Mouse (Mus musculus) erythroblast, embryonic 14.5 days (primary cell): Measurements from ENCODE around the gene Gas7.

Experiments
- GATA1 ChIP-seq: IDR thresholded peaks from 2 replicates; pipeline ENCODE4 v1.6.1; 2012; ENCODE audit warnings: low read length, inconsistent platforms, mixed read lengths
- TAL1 ChIP-seq: IDR thresholded peaks from 3 replicates; pipeline ENCODE4 v1.6.1; 2012; ENCODE audit warnings: low read length, inconsistent platforms, mixed read lengths

DNA sequence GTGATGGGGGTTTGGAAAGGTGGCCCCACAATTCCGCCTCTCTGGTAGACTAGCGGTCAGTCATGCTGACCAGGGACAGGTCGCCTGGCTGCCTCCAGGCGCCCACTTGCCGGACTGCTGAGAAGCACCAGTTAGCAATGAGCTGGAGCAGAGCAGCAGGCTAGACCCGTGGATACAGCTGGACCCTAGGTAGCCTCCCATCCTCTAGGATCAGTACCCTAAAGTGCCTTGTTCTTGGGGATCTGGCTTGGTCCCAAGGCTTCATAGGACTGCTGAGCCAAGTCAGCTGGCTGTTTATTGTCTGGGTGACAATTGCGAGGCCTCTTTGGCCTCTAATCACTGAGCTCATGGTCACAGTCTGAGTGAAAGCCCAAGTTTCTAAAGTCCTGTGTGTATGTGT lies 792 bp downstream of the Gas7 start:
- TF ChIP-seq GATA1, result no peak
- no peak for TF ChIP-seq TAL1
